Mouse (Mus musculus) cerebellum, adult 2 months (tissue): ENCODE results near the gene Scd3.

Source experiments
- CTCF ChIP-seq: fragments of 200-500 bp; IDR thresholded peaks from 2 replicates; pipeline ENCODE4 v1.5.1; 2011; ENCODE audit warnings: low read depth, mild to moderate bottlenecking, control low read depth, low read length, moderate library complexity, borderline replicate concordance; ENCODE audit not compliant: insufficient read depth
- POLR2A ChIP-seq: fragments of 200-500 bp; IDR thresholded peaks from 2 replicates; pipeline ENCODE4 v1.6.1; 2011; ENCODE audit warnings: low read length, control low read depth, borderline replicate concordance; ENCODE audit not compliant: insufficient read depth

- TF ChIP-seq POLR2A (no peak), CTCF (no peak)
Observed at GRCm38 (mm10) chr19:44263581-44263980, 60.5 kb downstream of the Scd3 start.
